Mouse (Mus musculus) liver, embryonic 14.5 days (tissue): ENCODE data around the gene Mapkapk2. TPM values are rescaled to one million over a fixed set of nuclear protein-coding genes. Genes with fewer than 3 reads are reported as not detected.

Experiments used
- ATAC-seq: fragments of 200-750 bp; cut with Nextera tagmentation; 2 replicates; pipeline ENCODE4 v1.8.0; 2017; ENCODE audit warnings: moderate number of reproducible peaks, mild to moderate bottlenecking, moderate library complexity; ENCODE audit not compliant: insufficient read depth
- DNase-seq, 3 experiments: peaks; one replicate each; pipeline ENCODE4 v3.0.0-alpha.2; 2012 to 2013; ENCODE audit warnings: low read depth in 3 of 3, low spot score in 3 of 3
- H3K27ac ChIP-seq: fragments of 300-500 bp; sonication (generic); 2 replicates; pipeline ENCODE4 v1.5.1; 2014; ENCODE audit warnings: moderate library complexity, mild to moderate bottlenecking, control low read depth, inconsistent platforms
- H3K27me3 ChIP-seq: fragments of 300-500 bp; sonication (generic); 2 replicates; pipeline ENCODE4 v1.6.1; 2014; ENCODE audit warnings: mild to moderate bottlenecking, low read length, moderate library complexity; ENCODE audit not compliant: control insufficient read depth, insufficient read depth
- H3K36me3 ChIP-seq: fragments of 300-500 bp; sonication (generic); replicated peaks from 2 replicates; pipeline ENCODE4 v1.6.1; 2014; ENCODE audit warnings: low read depth; ENCODE audit not compliant: control insufficient read depth, insufficient read depth
- H3K4me1 ChIP-seq, 2 experiments: fragments of 200-500 bp in 1 of 2; fragments of 300-500 bp in 1 of 2; sonication (generic) in 1 of 2; replicated peaks; 2 replicates each; pipeline ENCODE4 v1.6.1; 2012 to 2014; ENCODE audit warnings: antibody characterized with exemption in 1 of 2, inconsistent platforms in 1 of 2, low read length in 1 of 2; ENCODE audit not compliant: control insufficient read depth in 2 of 2, insufficient read depth in 2 of 2
- H3K4me2 ChIP-seq: fragments of 300-500 bp; sonication (generic); 2 replicates; pipeline ENCODE4 v1.6.1; 2014; ENCODE audit warnings: low read depth, mild to moderate bottlenecking, control low read depth, moderate library complexity
- H3K4me3 ChIP-seq, 2 experiments: fragments of 200-500 bp in 1 of 2; fragments of 300-500 bp in 1 of 2; sonication (generic) in 1 of 2; 2 replicates each; pipeline ENCODE4 v1.5.1; 2012 to 2014; ENCODE audit warnings: low read depth in 2 of 2, low read length in 2 of 2, mild to moderate bottlenecking in 2 of 2, control low read depth in 1 of 2, inconsistent platforms in 1 of 2, moderate library complexity in 1 of 2; ENCODE audit not compliant: insufficient read depth in 1 of 2
- H3K9ac ChIP-seq: fragments of 300-500 bp; sonication (generic); replicated peaks from 2 replicates; pipeline ENCODE4 v1.6.1; 2014; ENCODE audit warnings: mild to moderate bottlenecking, control low read depth, moderate library complexity
- H3K9me3 ChIP-seq: fragments of 300-500 bp; sonication (generic); 2 replicates; pipeline ENCODE4 v1.6.1; 2016; ENCODE audit warnings: low read length, mixed read lengths; ENCODE audit not compliant: control insufficient read depth
- CTCF ChIP-seq: IDR thresholded peaks from 2 replicates; pipeline ENCODE4 v1.5.1; 2016; ENCODE audit warnings: antibody characterized with exemption, low read depth, control low read depth
- EP300 ChIP-seq: IDR thresholded peaks from 2 replicates; pipeline ENCODE4 v1.6.1; 2016; ENCODE audit warnings: antibody characterized with exemption, low read depth
- WGBS: fragments of 180-500 bp; shearing (Covaris S2); extraction: QIAGEN DNeasy Blood & Tissue Kit; methylation state at CpG from one replicate; pipeline ENCODE4 v1.1.7; 2014; ENCODE audit not compliant: insufficient replicate concordance; 5-methylcytosine and 5-hydroxymethylcytosine counted together
- polyA plus RNA-seq, 2 experiments: library from polyadenylated mRNA; depleted of rRNA in 1 of 2; stranded (reverse) in 1 of 2; unstranded in 1 of 2; fragments of >200 nt; fragmentation: Nextera tagmentation in 1 of 2; extraction: Ambion mirVana in 1 of 2; gene quantifications; 2 replicates each; pipeline versions ENCODE4 v1.2.1 to v1.2.3; 2012 to 2014

Gene Mapkapk2
- polyA plus RNA-seq, 2 experiments: 12.9 to 13.6 TPM

- Histone ChIP-seq H3K36me3 (peaks cover 13% of the 10 kb centered on the region), H3K9me3 (no peaks in the 10 kb centered on the region), H3K4me3 (peak overlapping the region; percentile 77 to 91), H3K27me3 (no peaks in the 10 kb centered on the region), H3K4me2 (peak overlapping the region; percentile 92), H3K9ac (peak overlapping the region; percentile 93), H3K4me1 (peaks cover 18 to 29% of the 10 kb centered on the region in 2 experiments), H3K27ac (peak overlapping the region; percentile 86)
- TF ChIP-seq CTCF (no peak), EP300 (0 out of 2 replicates have a peak, but pooled peaks have one; percentile 11)
- DNase-seq (peak in 1 of 3 experiments; percentile 60), ATAC-seq (no peak)
- 65% methylated on average over 11 of the region's 11 CpGs for WGBS
Measured at GRCm38 (mm10) chr1:131139102-131140095, 41.8 kb upstream of the Mapkapk2 start.

GRCm38 (mm10) chr1:131138191-131139016, 40.8 kb upstream of the Mapkapk2 start, which contains the start of gene Dyrk3:
Gene Dyrk3, minus strand, starts transcription at chr1:131138340.
- 2% methylated on average over 49 of the region's 49 CpGs for WGBS
- ATAC-seq (peak; percentile 96), DNase-seq (peak; percentile 83 to 89 (median 86))
- peak within 1 kb of the TSS; percentile 93 for H3K9ac ChIP-seq
- peaks cover 18 to 29% of the 10 kb centered on the region in 2 experiments for H3K4me1 ChIP-seq
- H3K36me3 ChIP-seq: peaks cover 18% of the 10 kb centered on the region
- no peaks in the 10 kb centered on the region for H3K27me3 ChIP-seq
- TF ChIP-seq EP300 (no peak), CTCF (peak; percentile 70)
- H3K9me3 ChIP-seq: no peaks in the 10 kb centered on the region
- peak within 1 kb of the TSS; percentile 88 for H3K27ac ChIP-seq
- peak within 1 kb of the TSS; percentile 92 for H3K4me2 ChIP-seq
- H3K4me3 ChIP-seq: peak within 1 kb of the TSS; percentile 77 to 91

- Histone ChIP-seq H3K36me3 (peaks cover 18% of the 10 kb centered on the region), H3K4me3 (peak overlapping the region; percentile 77 to 91), H3K4me1 (peaks cover 18 to 28% of the 10 kb centered on the region in 2 experiments), H3K4me2 (peak overlapping the region; percentile 92), H3K9me3 (no peaks in the 10 kb centered on the region), H3K27ac (peak overlapping the region; percentile 86), H3K9ac (peak overlapping the region; percentile 93), H3K27me3 (no peaks in the 10 kb centered on the region)
- WGBS: under 1% methylated on average over 34 of the region's 36 CpGs
- TF ChIP-seq EP300: no peak
- TF ChIP-seq CTCF: no peak
- DNase-seq: peak in 1 of 3 experiments; percentile 33
- peak; percentile 76 for ATAC-seq
Measured at GRCm38 (mm10) chr1:131137717-131138118, 40.1 kb upstream of the Mapkapk2 start.

GRCm38 (mm10) chr1:131137111-131137510, 39.5 kb upstream of the Mapkapk2 start:
- peak overlapping the region; percentile 74 to 77 for H3K4me3 ChIP-seq
- 11% methylated on average over 5 of the region's 5 CpGs for WGBS
- no peak for TF ChIP-seq CTCF
- TF ChIP-seq EP300: no peak
- peaks cover 18 to 25% of the 10 kb centered on the region in 2 experiments for H3K4me1 ChIP-seq
- peaks cover 23% of the 10 kb centered on the region for H3K36me3 ChIP-seq
- peak overlapping the region; percentile 88 for H3K27ac ChIP-seq
- H3K27me3 ChIP-seq: no peaks in the 10 kb centered on the region
- no peaks in the 10 kb centered on the region for H3K9me3 ChIP-seq
- H3K9ac ChIP-seq: peak overlapping the region; percentile 93
- DNase-seq: no peak
- H3K4me2 ChIP-seq: peak overlapping the region; percentile 92
- no peak for ATAC-seq
